Mouse (Mus musculus) lung, postnatal 4 days (tissue): Measurements from ENCODE around the gene Gm8906.
"Not testable (repeated sequence)": the region's sequence is repeated elsewhere in the genome, so short reads cannot be mapped to it uniquely, and the experiment has no call there.

Source experiments
- DNase-seq, 2 experiments: peaks; one replicate each; pipeline ENCODE4 v3.0.0; 2021

The Gm8906 gene

GRCm38 (mm10) chr5:11502385-11502784, at the start of gene Gm8906:
TSS of gene Gm8906 (plus strand) at chr5:11502685.
- not testable (repeated sequence) for DNase-seq
